Mouse (Mus musculus) heart, adult 18-20 months (tissue): ENCODE measurements around the gene Pde11a. TPM values are rescaled to one million over a fixed set of nuclear protein-coding genes. Genes with fewer than 3 reads are reported as not detected.

Source experiments
- DNase-seq, 2 experiments: peaks; one replicate each; pipeline ENCODE4 v3.0.0; 2021 to 2022; ENCODE audit warnings: mixed read lengths in 1 of 2
- long read RNA-seq, 2 experiments: library from polyadenylated mRNA; stranded (forward); transcript quantifications; one replicate each; pipeline ENCODE4 v2.0.0; 2021
- total RNA-seq, 2 experiments: library from RNA; stranded (reverse); gene quantifications; 2 replicates each; pipeline ENCODE4 v1.2.3; 2021

Pde11a gene
- 1 to 10 TPM; 2.1 to 3.7 TPM for total RNA-seq
- long read RNA-seq, experiment 1, partial matches to known transcripts: 0 of 1 reads
- long read RNA-seq, experiment 1, other reads (novel, unspliced or antisense): 1 of 1 reads
- long read RNA-seq, experiment 2: 0 reads

DNA sequence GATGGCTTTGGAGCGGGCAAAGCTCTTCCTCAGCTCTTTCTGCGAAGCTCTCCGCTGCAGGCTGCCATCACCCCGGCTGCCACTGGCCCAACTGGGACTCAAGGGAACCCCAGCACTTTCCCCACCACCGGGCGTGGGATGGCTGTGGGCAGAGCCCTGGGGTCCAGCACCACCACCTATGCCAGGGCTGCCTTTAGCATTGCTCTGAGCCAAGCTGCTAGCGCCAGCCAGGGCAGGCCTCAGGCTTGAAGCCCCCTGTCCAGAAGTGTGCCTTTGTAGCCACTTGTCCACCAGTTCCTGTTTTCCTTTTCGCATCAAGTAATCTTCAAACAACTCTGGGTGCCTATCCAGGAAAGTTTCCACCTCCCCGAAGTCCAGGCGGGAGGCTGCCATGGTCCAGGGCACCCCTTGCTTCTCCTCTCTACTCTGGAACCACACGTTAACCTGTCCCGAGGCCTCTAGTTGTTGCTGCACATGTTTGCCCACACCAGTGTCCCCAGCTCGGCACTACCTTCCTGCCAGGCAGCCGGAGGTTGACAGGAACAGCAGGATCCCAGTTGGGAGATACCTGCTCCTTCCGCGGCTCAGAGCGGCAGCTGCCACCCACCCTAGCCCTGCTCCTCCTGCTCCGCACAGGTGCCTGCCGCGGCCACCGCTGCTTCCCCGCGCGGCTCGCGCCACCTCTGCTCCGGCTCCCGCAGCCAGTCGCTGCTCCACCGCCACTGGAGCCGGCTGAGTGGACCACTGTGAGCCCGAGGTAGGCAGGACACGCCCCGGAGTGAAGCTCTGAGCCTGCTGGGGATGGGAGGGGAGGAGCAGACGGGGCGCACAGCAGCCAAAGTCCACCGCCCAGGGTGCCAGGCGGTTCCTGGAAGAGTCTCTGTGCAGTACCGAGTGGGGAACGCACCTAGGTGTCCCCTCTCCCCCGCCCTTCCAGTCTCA is at the start of gene Pde11a:
TSS of gene Pde11a (minus strand) at position 560 of the 942 bp plus-strand sequence.
- peak; percentile 3 to 5 for DNase-seq

DNA sequence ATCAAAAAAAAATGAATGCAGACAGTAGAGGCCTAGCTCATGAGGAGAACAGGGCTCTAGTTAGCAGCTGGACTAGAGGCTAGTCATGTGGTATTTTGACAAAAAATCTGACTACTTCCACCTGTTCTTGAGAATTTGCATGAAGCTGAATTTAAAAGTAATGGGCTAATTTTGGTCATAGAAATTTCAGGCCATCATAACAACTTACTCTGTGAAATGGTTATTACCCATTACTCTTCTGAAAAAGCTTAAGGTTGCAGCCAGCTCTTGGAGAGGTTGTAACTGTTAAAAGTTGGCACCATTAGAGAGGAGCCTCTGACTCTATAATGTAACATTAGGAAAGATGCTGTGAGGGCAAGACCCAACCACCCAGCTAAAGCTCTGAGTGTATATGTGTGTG is 48.0 kb upstream of the Pde11a start:
- no peak for DNase-seq

DNA sequence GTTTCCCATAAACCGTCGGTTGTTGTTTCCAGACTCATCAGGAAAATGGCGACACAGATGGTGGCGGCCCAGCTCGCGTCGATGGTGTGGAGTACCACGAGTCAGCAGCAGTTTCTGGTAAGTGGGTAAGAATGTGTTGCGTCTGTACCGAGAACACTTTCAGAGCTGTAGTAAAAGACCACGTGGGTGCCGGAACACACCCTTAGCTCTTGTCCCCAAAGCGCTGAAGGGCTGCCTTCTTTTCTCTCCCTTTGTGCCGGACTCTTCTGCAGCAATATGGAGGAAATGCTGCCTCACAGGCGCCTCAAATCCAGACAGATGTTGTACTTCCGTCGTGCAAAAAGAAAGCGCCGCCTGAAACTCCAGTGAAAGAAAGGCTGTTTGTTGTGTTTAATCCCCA is 40.1 kb upstream of the Pde11a start:
- no peak for DNase-seq

DNA sequence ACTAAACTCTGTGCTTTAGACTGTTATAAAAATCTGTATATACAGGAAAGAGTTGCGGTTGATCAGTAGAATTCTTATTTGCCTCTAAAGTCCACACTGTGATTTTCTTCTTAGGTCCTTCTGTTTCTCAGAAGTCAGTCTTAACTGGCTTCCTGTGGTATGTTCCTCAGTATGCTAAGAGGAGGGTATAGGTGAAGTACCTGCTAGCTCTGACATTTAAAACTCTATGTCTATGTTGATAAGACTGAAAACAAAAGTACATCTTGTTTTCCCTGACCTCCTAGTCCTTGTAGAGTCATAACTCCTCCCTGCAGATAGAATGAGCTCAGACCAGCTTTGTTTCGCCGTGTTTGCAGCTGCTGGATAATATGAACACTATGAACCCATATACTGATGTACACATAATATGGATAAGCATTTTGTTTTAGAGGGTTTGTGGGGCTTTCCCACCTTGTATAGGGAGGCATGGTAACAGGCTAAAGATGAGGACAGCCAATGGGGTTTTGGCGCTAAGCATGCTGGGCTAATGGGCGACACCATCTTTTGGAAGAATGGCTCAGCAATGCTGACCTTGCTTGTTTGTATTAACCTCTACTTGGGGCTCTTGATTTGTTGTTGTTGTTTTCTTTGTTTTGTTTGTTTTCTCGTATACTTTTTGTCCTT is 36.1 kb upstream of the Pde11a start:
- no peak for DNase-seq

DNA sequence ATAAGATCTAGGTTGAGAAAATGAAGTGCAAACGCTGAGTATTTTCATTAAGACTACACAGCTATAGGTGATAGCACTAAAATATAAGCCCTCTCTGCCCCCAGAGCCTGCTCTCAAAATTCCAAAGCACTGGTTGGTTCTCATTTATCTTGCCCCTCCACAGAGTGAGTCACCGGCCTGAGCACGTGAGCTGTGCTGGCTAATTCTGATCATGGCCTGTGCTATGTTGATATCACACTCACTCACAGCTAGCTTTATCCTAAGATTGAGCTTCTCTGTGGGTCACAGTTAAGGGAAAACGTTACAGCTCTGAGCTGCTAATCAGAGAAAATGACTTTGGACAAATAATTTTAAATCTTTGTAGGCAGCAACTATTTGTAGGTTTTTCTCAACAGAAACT is 33.7 kb upstream of the Pde11a start:
- peak; percentile 44 to 60 for DNase-seq

DNA sequence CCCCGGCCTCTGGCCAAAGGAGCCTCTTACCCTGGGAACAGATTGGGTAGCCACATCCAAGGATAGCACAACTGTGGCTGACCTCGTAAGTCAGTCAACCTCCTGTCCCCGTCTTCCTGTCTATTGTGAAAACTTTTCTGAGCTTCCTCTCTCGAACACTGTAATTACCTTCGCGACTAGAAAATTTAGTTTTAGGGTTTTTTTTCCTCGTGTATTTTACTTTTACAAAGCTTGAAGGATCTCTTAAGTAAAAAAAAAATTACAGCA is 32.0 kb upstream of the Pde11a start:
- DNase-seq: no peak

DNA sequence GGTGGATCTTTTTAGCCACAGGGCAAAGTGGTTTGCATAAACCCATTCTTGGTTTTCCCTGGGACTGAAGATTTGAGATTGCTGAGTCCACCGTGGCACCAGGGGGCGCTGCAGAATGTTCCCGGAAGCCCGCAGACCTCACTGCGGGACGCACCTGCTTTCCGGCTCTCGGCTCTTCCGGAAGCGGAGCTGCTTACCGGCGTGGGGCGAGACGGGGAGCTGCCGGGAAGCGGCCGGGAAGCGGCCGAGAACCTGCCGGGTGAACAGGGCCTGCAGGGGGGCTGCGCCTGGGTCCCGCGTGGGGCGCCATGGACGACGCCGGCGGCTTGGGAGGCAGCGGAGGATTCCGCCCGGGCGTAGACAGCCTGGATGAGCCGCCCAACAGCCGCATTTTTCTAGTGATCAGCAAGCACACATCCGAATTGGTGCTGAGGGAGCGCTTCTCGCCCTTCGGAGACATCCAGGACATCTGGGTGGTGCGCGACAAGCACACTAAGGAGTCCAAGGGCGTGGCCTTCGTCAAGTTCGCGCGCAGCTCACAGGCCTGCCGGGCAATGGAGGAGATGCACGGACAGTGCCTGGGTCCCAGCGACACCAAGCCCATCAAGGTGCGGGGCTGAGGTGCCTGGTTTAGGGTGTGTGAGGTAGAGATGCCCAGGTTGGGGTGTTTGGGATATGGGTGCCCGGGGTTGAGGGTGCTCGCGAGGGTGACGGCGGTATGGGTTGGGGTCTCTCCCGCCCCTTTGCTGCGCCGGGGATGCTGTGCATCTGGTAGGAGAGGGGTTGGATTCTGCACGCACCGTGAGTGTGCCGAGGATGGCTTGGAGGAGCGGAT is 31.5 kb upstream of the Pde11a start, which contains the start of gene Rbm45:
TSS of gene Rbm45 (plus strand) at position 164 of the 835 bp plus-strand sequence.
- peak; percentile 85 to 93 for DNase-seq

DNA sequence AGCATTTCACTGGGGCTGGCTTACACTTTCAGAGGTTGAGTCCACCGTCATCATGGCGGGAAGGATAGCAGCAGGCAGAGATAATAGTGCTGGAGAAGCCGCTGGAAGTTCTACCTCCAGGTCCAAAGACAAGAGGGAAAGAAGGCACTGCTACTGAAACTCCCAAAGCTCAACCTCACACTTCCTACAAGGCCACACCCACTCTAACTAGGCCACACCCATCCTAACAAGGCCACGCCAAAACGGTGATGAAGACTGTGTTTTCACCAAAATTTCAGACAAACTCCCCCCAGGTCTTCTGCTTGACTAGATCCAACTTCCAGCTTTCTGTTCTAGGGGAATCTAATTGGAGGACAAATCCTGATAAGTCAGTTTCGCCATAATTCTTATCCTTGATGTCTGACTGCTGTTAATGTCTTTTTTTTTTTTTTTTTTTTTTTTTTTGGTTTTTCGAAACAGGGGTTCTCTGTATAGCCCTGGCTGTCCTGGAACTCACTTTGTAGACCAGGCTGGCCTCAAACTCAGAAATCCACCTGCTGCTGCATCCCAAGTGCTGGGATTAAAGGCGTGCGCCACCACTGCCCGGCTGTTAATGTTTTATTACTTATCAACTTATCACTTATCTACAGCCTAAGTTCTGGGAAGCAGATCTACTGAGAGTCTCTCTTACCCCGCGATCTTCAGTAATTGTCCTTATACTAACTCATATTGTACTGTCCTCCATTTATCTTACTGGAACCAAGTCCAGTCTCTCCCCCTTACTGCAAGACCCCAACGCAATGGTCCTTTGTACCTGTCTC is 30.5 kb upstream of the Pde11a start:
- DNase-seq: no peak

DNA sequence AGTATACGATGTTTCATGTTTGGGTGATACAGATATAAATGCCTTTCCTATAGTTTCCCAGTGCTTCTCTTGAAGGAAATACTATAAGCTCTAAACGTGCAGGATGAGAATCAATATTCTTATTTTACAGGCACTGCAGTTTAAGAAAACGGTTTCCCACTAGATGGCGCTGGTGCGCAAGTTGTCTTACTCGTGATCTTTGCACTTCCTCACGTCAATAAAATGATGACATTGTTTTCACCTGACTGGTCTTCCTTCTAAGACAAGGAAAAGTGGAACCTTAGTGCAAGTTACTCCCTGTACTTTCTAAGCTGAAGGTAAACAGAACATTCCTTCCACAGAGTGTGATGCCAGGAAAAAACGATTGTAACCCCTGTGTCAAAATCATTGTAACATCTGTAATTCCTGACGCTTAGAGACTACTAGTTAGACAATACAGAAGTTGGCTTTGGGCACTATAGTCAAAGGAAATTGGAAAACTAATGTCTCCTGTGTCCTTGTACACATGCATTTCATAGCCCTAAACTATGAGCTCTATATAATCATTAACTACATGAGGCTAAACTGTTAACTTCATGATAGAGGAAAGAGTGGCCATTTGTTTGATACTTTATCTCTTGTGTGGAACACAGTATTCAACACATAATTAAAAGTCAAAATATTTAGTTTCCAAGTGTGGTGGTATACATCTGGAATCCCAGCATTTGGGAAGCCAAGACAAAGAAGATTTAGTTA is 28.8 kb upstream of the Pde11a start:
- DNase-seq: peak; percentile 64 to 93

DNA sequence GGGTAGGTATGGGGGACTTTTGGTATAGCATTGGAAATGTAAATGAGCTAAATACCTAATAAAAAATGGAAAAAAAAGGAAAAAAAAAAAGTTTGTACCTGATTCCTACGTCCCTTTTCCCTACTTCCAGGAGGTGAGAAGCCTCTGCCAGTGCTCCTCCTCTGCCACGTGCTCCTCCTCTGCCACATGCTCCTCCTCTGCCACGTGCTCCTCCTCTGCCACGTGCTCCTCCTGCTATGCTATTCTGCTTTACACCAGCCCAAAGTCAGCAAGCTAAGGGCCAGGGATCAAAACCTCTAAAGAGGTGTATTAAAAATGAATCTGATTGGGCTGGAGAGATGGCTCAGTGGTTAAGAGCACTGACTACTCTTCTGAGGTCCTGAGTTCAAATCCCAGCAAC is 27.2 kb upstream of the Pde11a start:
- no peak for DNase-seq

DNA sequence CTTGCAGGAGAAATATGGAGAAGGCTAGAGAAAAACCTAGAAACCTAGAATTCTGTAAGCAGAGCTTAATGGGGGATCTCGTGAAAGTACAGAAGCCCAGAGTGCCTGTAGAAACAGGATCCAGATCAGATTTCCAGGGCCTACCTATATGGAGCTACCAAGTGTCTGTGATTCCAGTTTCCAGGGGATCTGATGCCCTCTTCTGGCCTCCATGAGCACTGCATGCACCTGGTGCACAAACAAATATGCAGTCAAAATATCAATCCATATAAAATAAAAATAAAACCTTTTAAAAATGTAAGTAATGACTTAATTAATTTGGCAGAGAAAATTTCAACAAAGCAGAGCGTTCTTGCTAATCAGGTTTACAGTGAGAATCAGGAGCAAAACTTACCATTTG is 23.5 kb upstream of the Pde11a start:
- peak in 1 of 2 experiments; percentile 27 for DNase-seq

DNA sequence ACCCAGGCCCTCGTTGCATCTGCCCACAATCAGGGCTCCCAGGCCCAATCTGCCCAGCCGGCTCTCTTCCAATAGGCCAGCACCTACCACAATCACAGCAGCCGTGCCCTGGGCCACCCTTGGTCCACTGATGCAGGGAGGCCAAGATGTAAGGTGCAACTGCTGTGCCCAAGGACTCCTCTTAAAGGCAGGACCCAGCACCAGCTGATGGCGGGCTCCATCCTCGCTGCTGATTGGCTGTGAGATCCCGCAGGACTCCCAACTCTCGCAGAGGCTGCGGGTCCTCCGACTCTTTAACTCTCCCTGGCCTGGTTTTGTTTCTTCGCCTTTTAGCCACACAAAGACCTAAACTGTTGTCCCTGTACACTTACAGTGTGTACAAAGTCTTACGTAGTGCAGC is 21.7 kb upstream of the Pde11a start, which contains the start of gene Cyct:
TSS of gene Cyct (minus strand) at position 225 of the 400 bp plus-strand sequence.
- no peak for DNase-seq

DNA sequence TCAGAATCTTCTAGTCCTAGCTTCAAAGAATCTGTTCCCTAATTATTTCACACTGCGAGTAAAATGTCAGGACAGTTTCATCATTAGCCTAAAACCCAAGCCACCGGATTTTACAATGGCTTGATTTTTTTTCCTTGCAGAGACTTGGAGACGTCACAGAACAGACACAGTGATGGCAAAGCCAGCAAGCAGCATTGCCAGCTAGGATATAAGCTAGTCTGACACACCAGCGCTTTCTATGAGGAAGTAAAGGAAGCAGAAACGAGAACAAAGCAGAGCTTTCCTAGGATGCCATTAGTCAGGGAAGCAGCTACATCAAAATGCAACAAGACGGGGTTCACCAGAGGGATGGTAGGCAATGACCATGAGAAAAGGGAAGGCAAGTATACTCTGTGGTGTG is 9.3 kb upstream of the Pde11a start:
- no peak for DNase-seq

DNA sequence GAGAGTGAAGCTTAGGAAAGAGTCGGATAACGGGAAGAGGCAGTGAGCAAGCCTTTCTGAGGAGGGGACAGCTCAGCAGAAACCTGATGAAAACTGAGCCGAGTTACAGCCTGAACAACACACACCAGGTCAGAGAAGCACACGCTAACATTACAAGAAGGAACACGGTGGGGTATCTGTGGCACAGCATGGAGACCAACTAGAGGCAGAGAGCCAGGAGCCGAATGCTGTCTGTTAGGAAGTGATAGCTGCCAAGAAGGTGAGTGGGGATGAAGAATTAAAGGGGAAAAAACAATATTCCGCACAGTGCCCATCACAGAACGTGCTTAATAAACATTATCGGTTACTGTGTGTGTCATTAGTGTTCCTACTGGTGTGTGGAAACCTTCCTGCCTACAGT is 3.6 kb upstream of the Pde11a start:
- no peak for DNase-seq

DNA sequence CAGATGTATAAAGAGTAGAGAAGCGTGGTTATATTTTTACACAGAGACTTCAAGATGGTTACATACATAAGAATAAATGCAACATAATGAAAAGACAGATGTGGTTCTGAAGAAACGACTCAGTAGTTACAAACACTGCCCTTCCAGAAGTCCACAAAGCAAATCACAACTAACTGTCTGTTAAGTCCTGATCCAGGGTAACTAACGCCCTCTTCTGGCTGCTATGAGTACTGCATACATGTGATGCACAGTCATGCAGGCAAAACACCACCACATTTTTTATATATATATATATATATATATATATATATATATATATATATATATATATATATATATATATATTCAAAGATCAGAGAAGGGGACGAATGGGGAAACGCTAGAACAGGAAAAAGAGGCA is 4.0 kb downstream of the Pde11a start:
- DNase-seq: no peak

DNA sequence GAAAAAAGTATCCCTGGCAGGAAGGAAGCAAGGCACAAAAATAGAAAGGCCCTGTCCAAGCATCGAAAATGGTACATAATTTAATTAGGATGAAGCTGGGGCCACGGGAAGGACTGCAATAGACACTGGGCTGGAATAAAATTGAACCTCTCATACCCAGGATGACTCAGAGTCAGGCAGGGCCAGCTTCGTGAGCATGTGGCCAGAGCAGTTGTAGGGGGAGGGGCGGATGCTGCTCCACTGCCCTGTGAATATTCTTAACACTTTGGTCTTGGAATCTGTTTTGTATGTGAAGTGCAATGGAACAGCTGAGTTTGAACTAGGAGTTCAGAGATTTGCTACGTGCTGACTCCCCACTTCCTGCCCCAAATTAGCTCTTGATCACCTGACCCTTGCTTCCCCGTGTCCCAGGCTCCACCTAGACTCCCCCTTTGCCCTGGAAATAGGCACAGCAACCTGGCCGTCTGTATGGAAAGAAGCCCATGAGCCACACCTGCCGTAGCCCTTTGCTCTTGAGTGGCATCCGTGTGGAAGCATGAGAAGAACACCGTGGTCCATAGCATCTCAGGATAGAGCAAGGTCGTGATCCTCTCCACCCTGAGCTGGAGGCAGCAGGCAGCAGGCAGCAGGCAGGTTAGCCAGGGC is 6.3 kb downstream of the Pde11a start:
- no peak for DNase-seq

DNA sequence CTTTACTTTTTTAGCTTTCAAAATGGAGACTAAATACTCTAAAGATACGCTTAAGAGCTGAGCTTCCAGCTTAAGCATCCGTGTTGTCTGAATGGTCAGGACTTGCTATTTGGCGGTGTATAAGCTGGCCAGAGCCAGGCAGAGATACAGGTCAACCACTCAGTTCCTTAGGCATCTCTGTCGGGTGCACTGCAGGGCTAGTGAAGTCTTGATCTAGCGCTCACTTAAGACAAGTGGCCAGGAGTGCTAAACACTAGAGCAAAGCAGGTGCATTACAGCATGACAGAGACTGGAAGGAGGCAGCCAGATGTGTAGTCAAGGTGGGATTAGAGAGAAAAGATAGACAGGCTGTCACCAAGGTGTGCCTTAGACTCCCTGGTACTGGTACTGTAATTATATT is 8.5 kb downstream of the Pde11a start:
- DNase-seq: no peak

DNA sequence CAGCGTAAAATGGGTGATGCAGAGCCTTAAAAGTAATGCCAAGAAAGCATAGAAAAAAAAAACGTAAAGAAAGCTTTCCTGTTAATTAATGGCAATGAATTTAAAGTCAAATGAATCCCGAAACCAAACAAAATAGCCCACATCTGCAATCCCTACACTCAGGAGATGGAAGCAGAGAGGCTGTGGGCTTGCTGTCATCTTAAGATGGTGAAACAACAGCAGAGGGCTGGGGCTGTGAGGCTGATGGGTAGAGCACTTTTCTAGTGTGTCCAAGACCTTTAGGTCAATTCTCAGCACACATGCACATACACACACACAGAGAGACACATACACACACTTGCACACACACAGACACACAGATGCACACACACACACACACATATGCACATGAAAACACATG is 12.4 kb downstream of the Pde11a start:
- no peak for DNase-seq

DNA sequence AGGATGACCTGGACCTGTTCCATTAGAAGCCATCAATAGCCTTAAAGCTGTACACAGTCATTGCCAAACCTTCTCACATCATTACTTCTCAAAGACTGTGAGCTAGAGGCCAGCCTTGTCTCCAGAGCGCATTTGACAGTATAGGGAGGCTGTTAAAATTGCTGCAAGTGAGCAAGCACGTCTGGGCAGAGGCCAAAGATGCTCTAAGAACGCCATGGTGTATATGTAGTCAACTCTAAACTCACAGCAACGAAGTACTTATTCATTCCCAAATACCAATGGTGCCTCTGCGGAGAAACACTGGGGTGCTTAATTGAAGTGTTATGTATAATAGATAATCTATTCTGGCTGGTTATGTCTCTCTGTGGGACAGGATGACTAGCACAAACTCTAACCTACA is 14.1 kb downstream of the Pde11a start:
- no peak for DNase-seq

DNA sequence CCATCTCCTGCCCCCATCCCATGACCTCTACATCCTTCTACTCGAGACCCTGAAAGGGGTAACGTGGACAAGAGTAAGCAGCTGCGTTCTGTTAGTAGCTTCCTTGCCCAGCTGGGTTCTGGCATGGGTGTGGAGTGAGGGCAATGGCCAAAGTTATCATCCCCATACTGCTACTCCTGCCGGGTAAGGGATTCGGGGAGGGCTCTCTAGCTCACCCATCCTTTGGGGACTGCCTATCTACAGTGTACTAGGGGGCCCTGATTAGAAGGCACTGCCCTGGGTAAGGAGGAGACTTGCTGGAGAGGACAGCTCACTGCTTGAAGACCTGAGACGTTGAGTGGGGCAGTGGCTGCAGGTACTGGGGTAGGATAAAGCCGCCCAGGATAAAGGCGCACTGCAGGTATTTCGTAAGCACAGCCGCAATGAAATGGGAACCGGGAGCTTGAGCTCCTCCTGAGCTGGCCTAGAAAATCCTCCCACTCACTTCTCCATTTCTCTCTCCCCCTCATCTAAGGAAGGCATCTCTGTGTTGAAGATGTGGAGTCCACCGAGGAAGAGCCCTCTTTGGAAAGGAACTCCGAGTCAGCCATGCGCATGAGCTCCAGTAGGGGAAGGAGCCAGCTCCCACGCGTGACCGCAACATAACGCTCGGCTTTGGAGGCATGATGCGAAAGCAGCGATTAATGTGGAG is 15.2 kb downstream of the Pde11a start:
- DNase-seq: no peak
